Mouse (Mus musculus): ENCODE measurements at regions not wholly inside any gene's neighbourhood (a gene's known extent, or its start where the extent isn't known, plus 50 kb on each side); places are given as distances from the start of the nearest gene placed in this dataset.

- WGBS, result 39% methylated on average over 1 of the region's 1 CpGs
- DNase-seq (ENCODE audit: low read depth in 1 of 2, low spot score in 2 of 2), result no peak
- TF ChIP-seq CTCF (IDR thresholded peaks at IDR 0.05; ENCODE audit: extremely low read depth, insufficient read depth, insufficient read length, insufficient replicate concordance) (no peak), POLR2A (IDR thresholded peaks at IDR 0.05; ENCODE audit: low read depth, low read length) (no peak)
Measured at GRCm38 (mm10) chr1:35415646-35416045, 565.9 kb downstream of the Plekhb2 start.

DNA sequence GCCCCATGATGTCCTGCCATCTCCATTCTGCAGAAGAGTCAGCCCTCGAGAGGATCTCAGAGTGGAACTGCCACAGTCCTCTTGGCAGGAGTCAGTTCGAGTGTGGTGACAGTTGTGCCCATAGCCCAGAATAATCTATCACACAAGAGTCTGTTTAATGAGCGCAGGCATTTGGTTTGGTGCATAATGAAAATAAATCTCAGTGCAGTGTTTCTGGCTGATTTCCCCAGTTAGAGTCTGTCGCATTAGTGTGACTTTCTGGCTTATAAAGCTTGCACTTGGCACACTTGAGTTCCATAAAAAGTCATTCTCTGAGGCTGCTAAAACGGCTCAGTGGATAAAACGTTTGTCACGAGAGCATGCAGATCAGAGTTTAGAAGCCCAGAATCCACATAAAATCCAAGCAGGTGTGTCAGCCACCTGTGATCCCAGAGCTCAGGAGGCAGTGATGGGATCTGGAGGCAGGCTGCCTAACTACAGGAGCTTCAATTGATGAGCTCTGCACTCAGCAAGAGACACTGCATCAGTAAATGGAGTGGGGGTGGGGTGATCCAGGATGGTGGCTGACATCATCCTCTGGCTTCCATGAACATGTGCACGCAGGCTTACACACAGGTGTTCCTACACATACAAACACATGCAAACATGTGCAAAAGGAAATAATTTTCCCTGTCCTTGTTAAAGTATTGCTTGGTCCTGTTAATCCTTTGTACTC lies 578.5 kb downstream of the Plekhb2 start:
- 85% methylated on average over 8 of the region's 8 CpGs for WGBS
- no peak for TF ChIP-seq POLR2A (IDR thresholded peaks at IDR 0.05; ENCODE audit: low read depth, low read length)
- no peak overlapping the region for H3K27ac ChIP-seq (ENCODE audit: insufficient read depth, low read length)

More at GRCm38 (mm10) chr1:35415646-35416045, 565.9 kb downstream of the Plekhb2 start:
- Histone ChIP-seq H3K27ac (ENCODE audit: insufficient read depth, low read length) (no peak overlapping the region), H3K4me1 (ENCODE audit: control insufficient read depth, insufficient read depth, insufficient read length) (no peaks in the 10 kb centered on the region), H3K4me3 (ENCODE audit: extremely low read depth, insufficient read depth, insufficient read length) (no peak overlapping the region), H3K27me3 (ENCODE audit: control insufficient read depth, insufficient read depth, low read length) (no peaks in the 10 kb centered on the region), H3K36me3 (ENCODE audit: control insufficient read depth, insufficient read depth, low read length) (no peaks in the 10 kb centered on the region)

DNA sequence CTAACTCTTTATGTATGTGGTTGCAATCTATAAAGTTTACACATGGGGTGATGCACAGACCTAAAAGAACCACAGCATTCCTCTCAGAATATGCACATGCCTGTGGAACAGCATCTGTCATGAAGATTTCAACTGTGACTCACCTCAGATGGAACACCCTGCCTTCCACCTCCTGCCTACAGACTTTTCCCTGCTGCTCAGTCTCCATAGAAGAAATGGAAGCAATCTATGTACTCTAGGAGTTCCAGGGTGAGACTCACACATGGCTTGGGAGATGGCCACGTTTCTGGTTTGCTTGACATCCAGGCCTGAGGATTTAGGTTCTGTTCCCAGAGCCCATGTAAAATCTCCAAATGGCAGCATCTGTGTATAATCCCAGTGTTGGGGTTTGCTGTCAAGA lies 579.7 kb downstream of the Plekhb2 start:
- no peaks in the 10 kb centered on the region for H3K27me3 ChIP-seq (ENCODE audit: control insufficient read depth, insufficient read depth, low read length)
- TF ChIP-seq CTCF (IDR thresholded peaks at IDR 0.05; ENCODE audit: extremely low read depth, insufficient read depth, insufficient read length, insufficient replicate concordance), result no peak
- no peak for TF ChIP-seq POLR2A (IDR thresholded peaks at IDR 0.05; ENCODE audit: low read depth, low read length)
- no peak overlapping the region for H3K4me3 ChIP-seq (ENCODE audit: extremely low read depth, insufficient read depth, insufficient read length)
- no peaks in the 10 kb centered on the region for H3K4me1 ChIP-seq (ENCODE audit: control insufficient read depth, insufficient read depth, insufficient read length)
- no peak overlapping the region for H3K27ac ChIP-seq (ENCODE audit: insufficient read depth, low read length)
- no peak for DNase-seq (ENCODE audit: low read depth in 1 of 2, low spot score in 2 of 2)
- no peaks in the 10 kb centered on the region for H3K36me3 ChIP-seq (ENCODE audit: control insufficient read depth, insufficient read depth, low read length)
- 81% methylated on average over 1 of the region's 1 CpGs for WGBS

More for the DNA sequence above, 578.5 kb downstream of the Plekhb2 start:
- Histone ChIP-seq H3K36me3 (ENCODE audit: control insufficient read depth, insufficient read depth, low read length) (no peaks in the 10 kb centered on the region), H3K4me3 (ENCODE audit: extremely low read depth, insufficient read depth, insufficient read length) (no peak overlapping the region), H3K27me3 (ENCODE audit: control insufficient read depth, insufficient read depth, low read length) (no peaks in the 10 kb centered on the region), H3K4me1 (ENCODE audit: control insufficient read depth, insufficient read depth, insufficient read length) (no peaks in the 10 kb centered on the region)
- DNase-seq (ENCODE audit: low read depth in 1 of 2, low spot score in 2 of 2), result no peak

- Histone ChIP-seq H3K4me1 (ENCODE audit: control insufficient read depth, insufficient read depth, insufficient read length) (no peaks in the 10 kb centered on the region), H3K36me3 (ENCODE audit: control insufficient read depth, insufficient read depth, low read length) (no peaks in the 10 kb centered on the region), H3K27me3 (ENCODE audit: control insufficient read depth, insufficient read depth, low read length) (no peaks in the 10 kb centered on the region), H3K4me3 (ENCODE audit: extremely low read depth, insufficient read depth, insufficient read length) (no peak overlapping the region), H3K27ac (ENCODE audit: insufficient read depth, low read length) (no peak overlapping the region)
- WGBS, result 86% methylated on average over 3 of the region's 3 CpGs
- TF ChIP-seq CTCF (IDR thresholded peaks at IDR 0.05; ENCODE audit: extremely low read depth, insufficient read depth, insufficient read length, insufficient replicate concordance), result no peak
- no peak for TF ChIP-seq POLR2A (IDR thresholded peaks at IDR 0.05; ENCODE audit: low read depth, low read length)
- DNase-seq (ENCODE audit: low read depth in 1 of 2, low spot score in 2 of 2), result no peak
Measured at GRCm38 (mm10) chr1:35435721-35436120, 585.9 kb downstream of the Plekhb2 start.

- Histone ChIP-seq H3K36me3 (ENCODE audit: control insufficient read depth, insufficient read depth, low read length) (no peaks in the 10 kb centered on the region), H3K4me3 (ENCODE audit: extremely low read depth, insufficient read depth, insufficient read length) (no peak overlapping the region), H3K27me3 (ENCODE audit: control insufficient read depth, insufficient read depth, low read length) (no peaks in the 10 kb centered on the region), H3K27ac (ENCODE audit: insufficient read depth, low read length) (no peak overlapping the region), H3K4me1 (ENCODE audit: control insufficient read depth, insufficient read depth, insufficient read length) (no peaks in the 10 kb centered on the region)
- TF ChIP-seq POLR2A (IDR thresholded peaks at IDR 0.05; ENCODE audit: low read depth, low read length) (no peak), CTCF (IDR thresholded peaks at IDR 0.05; ENCODE audit: extremely low read depth, insufficient read depth, insufficient read length, insufficient replicate concordance) (no peak)
- no peak for DNase-seq (ENCODE audit: low read depth in 1 of 2, low spot score in 2 of 2)
Measured at GRCm38 (mm10) chr1:35447345-35447744, 597.6 kb downstream of the Plekhb2 start.

- Histone ChIP-seq H3K27me3 (ENCODE audit: control insufficient read depth, insufficient read depth, low read length) (no peaks in the 10 kb centered on the region), H3K4me1 (ENCODE audit: control insufficient read depth, insufficient read depth, insufficient read length) (no peaks in the 10 kb centered on the region), H3K27ac (ENCODE audit: insufficient read depth, low read length) (no peak overlapping the region), H3K4me3 (ENCODE audit: extremely low read depth, insufficient read depth, insufficient read length) (no peak overlapping the region), H3K36me3 (ENCODE audit: control insufficient read depth, insufficient read depth, low read length) (no peaks in the 10 kb centered on the region)
- 88% methylated on average over 19 of the region's 19 CpGs for WGBS
- TF ChIP-seq CTCF (IDR thresholded peaks at IDR 0.05; ENCODE audit: extremely low read depth, insufficient read depth, insufficient read length, insufficient replicate concordance) (no peak), POLR2A (IDR thresholded peaks at IDR 0.05; ENCODE audit: low read depth, low read length) (no peak)
- DNase-seq (ENCODE audit: low read depth in 1 of 2, low spot score in 2 of 2), result no peak
Measured at GRCm38 (mm10) chr1:35452441-35453107, 602.8 kb downstream of the Plekhb2 start.

- Histone ChIP-seq H3K4me1 (ENCODE audit: control insufficient read depth, insufficient read depth, insufficient read length) (no peaks in the 10 kb centered on the region), H3K36me3 (ENCODE audit: control insufficient read depth, insufficient read depth, low read length) (no peaks in the 10 kb centered on the region), H3K4me3 (ENCODE audit: extremely low read depth, insufficient read depth, insufficient read length) (no peak overlapping the region), H3K27me3 (ENCODE audit: control insufficient read depth, insufficient read depth, low read length) (no peaks in the 10 kb centered on the region), H3K27ac (ENCODE audit: insufficient read depth, low read length) (no peak overlapping the region)
- WGBS, result 85% methylated on average over 9 of the region's 9 CpGs
- TF ChIP-seq CTCF (IDR thresholded peaks at IDR 0.05; ENCODE audit: extremely low read depth, insufficient read depth, insufficient read length, insufficient replicate concordance) (no peak), POLR2A (IDR thresholded peaks at IDR 0.05; ENCODE audit: low read depth, low read length) (no peak)
- DNase-seq (ENCODE audit: low read depth in 1 of 2, low spot score in 2 of 2), result no peak
Measured at GRCm38 (mm10) chr1:35457591-35457990, 607.8 kb downstream of the Plekhb2 start.
